Mouse (Mus musculus) lung, postnatal 0 days (tissue): ENCODE data around the gene Ino80b. TPM values are rescaled to one million over a fixed set of nuclear protein-coding genes. Genes with fewer than 3 reads are reported as not detected.
A peak's percentile ranks its signal among the peaks of the same experiment; 100 is the strongest.

ENCODE experiments used
- ATAC-seq: fragments of 200-750 bp; cut with Nextera tagmentation; 2 replicates; pipeline ENCODE4 v1.8.0; 2017; ENCODE audit warnings: moderate library complexity
- DNase-seq: peaks from one replicate; pipeline ENCODE4 v3.0.0-alpha.2; 2016; ENCODE audit warnings: low spot score
- H3K27ac ChIP-seq: fragments of 300-500 bp; sonication (generic); 2 replicates; pipeline ENCODE4 v1.5.1; 2014; ENCODE audit warnings: antibody characterized with exemption, mild to moderate bottlenecking, low read length, mixed read lengths
- H3K27me3 ChIP-seq: fragments of 300-500 bp; sonication (generic); replicated peaks from 2 replicates; pipeline ENCODE4 v1.6.1; 2014; ENCODE audit warnings: low read length, mixed read lengths; ENCODE audit not compliant: insufficient read depth
- H3K36me3 ChIP-seq: fragments of 300-500 bp; sonication (generic); 2 replicates; pipeline ENCODE4 v1.6.1; 2014; ENCODE audit warnings: low read length, mixed read lengths; ENCODE audit not compliant: insufficient read depth
- H3K4me1 ChIP-seq: fragments of 300-500 bp; sonication (generic); 2 replicates; pipeline ENCODE4 v1.6.1; 2014; ENCODE audit warnings: antibody characterized with exemption, low read depth, low read length, mixed read lengths; ENCODE audit not compliant: insufficient read depth
- H3K4me2 ChIP-seq: fragments of 300-500 bp; sonication (generic); replicated peaks from 2 replicates; pipeline ENCODE4 v1.6.1; 2014; ENCODE audit warnings: low read depth, mild to moderate bottlenecking, low read length, moderate library complexity, mixed read lengths
- H3K4me3 ChIP-seq: fragments of 300-500 bp; sonication (generic); 2 replicates; pipeline ENCODE4 v1.5.1; 2014; ENCODE audit warnings: low read depth, low read length
- H3K9ac ChIP-seq: fragments of 300-500 bp; sonication (generic); replicated peaks from 2 replicates; pipeline ENCODE4 v1.6.1; 2014; ENCODE audit warnings: low read depth, mild to moderate bottlenecking
- H3K9me3 ChIP-seq: fragments of 300-500 bp; sonication (generic); 2 replicates; pipeline ENCODE4 v1.6.1; 2016; ENCODE audit warnings: low read length, mixed read lengths
- CTCF ChIP-seq: IDR thresholded peaks from 2 replicates; pipeline ENCODE4 v1.5.1; 2016; ENCODE audit warnings: antibody characterized with exemption, mild to moderate bottlenecking
- EP300 ChIP-seq: IDR thresholded peaks from 2 replicates; pipeline ENCODE4 v1.6.1; 2016; ENCODE audit warnings: antibody characterized with exemption, mild to moderate bottlenecking, control low read depth
- WGBS: fragments of 180-500 bp; shearing (Covaris S2); extraction: QIAGEN DNeasy Blood & Tissue Kit; methylation state at CpG from one replicate; pipeline ENCODE4 v1.1.7; 2014; 5-methylcytosine and 5-hydroxymethylcytosine counted together
- polyA plus RNA-seq: library from polyadenylated mRNA; unstranded; fragments of >200 nt; fragmentation: Nextera tagmentation; extraction: Ambion mirVana; gene quantifications from 2 replicates; pipeline ENCODE4 v1.2.1, GENCODE M21; 2015

The Ino80b gene
- 14.5 and 18.1 TPM in 2 replicates for polyA plus RNA-seq

- Histone ChIP-seq H3K27me3 (no peaks in the 10 kb centered on the region), H3K36me3 (no peaks in the 10 kb centered on the region), H3K4me1 (peaks cover 15% of the 10 kb centered on the region), H3K9me3 (no peaks in the 10 kb centered on the region), H3K4me3 (peak within 1 kb of the TSS; percentile 65), H3K4me2 (peak within 1 kb of the TSS; percentile 71), H3K27ac (no peak within 1 kb of the TSS), H3K9ac (peak within 1 kb of the TSS; percentile 34)
- ATAC-seq (no peak), DNase-seq (no peak)
- 18% methylated on average over 5 of the region's 5 CpGs for WGBS
- TF ChIP-seq EP300 = no peak
- TF ChIP-seq CTCF = no peak
Observed at GRCm38 (mm10) chr6:83125331-83125730, at the start of gene Ino80b. Ino80b (minus strand) TSS chr6:83125431.

GRCm38 (mm10) chr6:83172240-83172920 lies 47.1 kb upstream of the Ino80b start:
- TF ChIP-seq EP300 (no peak), CTCF (no peak)
- H3K27ac ChIP-seq = no peak overlapping the region
- DNase-seq (no peak), ATAC-seq (no peak)
- H3K4me2 ChIP-seq = no peak overlapping the region
- H3K36me3 ChIP-seq = no peaks in the 10 kb centered on the region
- no peaks in the 10 kb centered on the region for H3K4me1 ChIP-seq
- no peak overlapping the region for H3K4me3 ChIP-seq
- H3K9ac ChIP-seq = no peak overlapping the region
- H3K9me3 ChIP-seq = no peaks in the 10 kb centered on the region
- 69% methylated on average over 9 of the region's 9 CpGs for WGBS
- no peaks in the 10 kb centered on the region for H3K27me3 ChIP-seq

GRCm38 (mm10) chr6:83171063-83171462 lies 45.8 kb upstream of the Ino80b start:
- Histone ChIP-seq H3K27ac (no peak overlapping the region), H3K9ac (no peak overlapping the region), H3K36me3 (no peaks in the 10 kb centered on the region), H3K4me3 (no peak overlapping the region), H3K4me1 (peaks cover 5% of the 10 kb centered on the region; the same call in 1 of the 2 replicates), H3K27me3 (no peaks in the 10 kb centered on the region), H3K9me3 (no peaks in the 10 kb centered on the region), H3K4me2 (no peak overlapping the region)
- ATAC-seq = no peak
- TF ChIP-seq CTCF (no peak), EP300 (no peak)
- WGBS = 80% methylated on average over 5 of the region's 5 CpGs
- DNase-seq = no peak

- ATAC-seq (no peak), DNase-seq (peak; percentile 47)
- no peaks in the 10 kb centered on the region for H3K36me3 ChIP-seq
- no peak overlapping the region for H3K4me2 ChIP-seq
- peaks cover 5% of the 10 kb centered on the region; the same call in 1 of the 2 replicates for H3K4me1 ChIP-seq
- H3K27me3 ChIP-seq = no peaks in the 10 kb centered on the region
- no peak overlapping the region for H3K4me3 ChIP-seq
- no peak overlapping the region for H3K9ac ChIP-seq
- WGBS = 56% methylated on average over 5 of the region's 5 CpGs
- H3K27ac ChIP-seq = no peak overlapping the region
- H3K9me3 ChIP-seq = no peaks in the 10 kb centered on the region
- TF ChIP-seq CTCF (no peak), EP300 (no peak)
Observed at GRCm38 (mm10) chr6:83169872-83170271, 44.6 kb upstream of the Ino80b start.

GRCm38 (mm10) chr6:83166243-83166630 lies 41.0 kb upstream of the Ino80b start:
- Histone ChIP-seq H3K27ac (peak overlapping the region; percentile 66), H3K27me3 (0 out of 2 replicates have a peak, but pooled peaks cover 5% of the 10 kb centered on the region), H3K36me3 (no peaks in the 10 kb centered on the region), H3K4me2 (peak overlapping the region; percentile 73), H3K4me1 (peaks cover 12% of the 10 kb centered on the region; the same call in 1 of the 2 replicates), H3K4me3 (peak overlapping the region; percentile 80), H3K9ac (peak overlapping the region; percentile 88), H3K9me3 (no peaks in the 10 kb centered on the region)
- 1% methylated on average over 12 of the region's 12 CpGs for WGBS
- TF ChIP-seq CTCF (peak; percentile 32), EP300 (no peak)
- peak; percentile 13 for ATAC-seq
- peak; percentile 54 for DNase-seq

GRCm38 (mm10) chr6:83165607-83166242 lies 40.5 kb upstream of the Ino80b start, which contains the start of gene Dctn1:
Dctn1 (plus strand) TSS chr6:83165920.
- Histone ChIP-seq H3K4me2 (peak within 1 kb of the TSS; percentile 73), H3K4me3 (peak within 1 kb of the TSS; percentile 80), H3K9ac (peak within 1 kb of the TSS; percentile 88), H3K27me3 (0 out of 2 replicates have a peak, but pooled peaks cover 6% of the 10 kb centered on the region), H3K27ac (peak within 1 kb of the TSS; percentile 66), H3K36me3 (no peaks in the 10 kb centered on the region), H3K4me1 (peaks cover 12% of the 10 kb centered on the region; the same call in 1 of the 2 replicates), H3K9me3 (no peaks in the 10 kb centered on the region)
- WGBS = under 1% methylated on average over 58 of the region's 58 CpGs
- TF ChIP-seq EP300 (no peak), CTCF (peak; percentile 90)
- ATAC-seq = peak; percentile 83
- DNase-seq = peak; percentile 98
